Mouse (Mus musculus) adrenal gland, postnatal 4 days (tissue): ENCODE results near the gene Rcbtb2. TPM values are rescaled to one million over a fixed set of nuclear protein-coding genes. Genes with fewer than 3 reads are reported as not detected.
"Not testable (repeated sequence)": the region's sequence is repeated elsewhere in the genome, so short reads cannot be mapped to it uniquely, and the experiment has no call there.

ENCODE experiments used
- DNase-seq, 2 experiments: peaks; one replicate each; pipeline ENCODE4 v3.0.0; 2021 to 2022; ENCODE audit warnings: low spot score in 2 of 2, mixed read lengths in 2 of 2
- total RNA-seq, 2 experiments: library from RNA; stranded (reverse); gene quantifications; 2 replicates each; pipeline ENCODE4 v1.2.3; 2021

Rcbtb2 gene
- total RNA-seq, 2 experiments from 2014 or later = 47.0 to 48.8 TPM

GRCm38 (mm10) chr14:73114952-73115351, 7.9 kb upstream of the Rcbtb2 start:
- DNase-seq = not testable (repeated sequence)

GRCm38 (mm10) chr14:73116301-73116700, 6.5 kb upstream of the Rcbtb2 start:
- DNase-seq = no peak

- DNase-seq = no peak
These were observed 5.9 kb upstream of the Rcbtb2 start for GRCm38 (mm10) chr14:73116938-73117337.

GRCm38 (mm10) chr14:73117411-73118392, 5.1 kb upstream of the Rcbtb2 start:
- no peak for DNase-seq

- no peak for DNase-seq
These were observed 4.1 kb upstream of the Rcbtb2 start for GRCm38 (mm10) chr14:73118482-73119347.

GRCm38 (mm10) chr14:73119459-73119858, 3.4 kb upstream of the Rcbtb2 start:
- DNase-seq = no peak

- DNase-seq = no peak
These were observed 2.9 kb upstream of the Rcbtb2 start for GRCm38 (mm10) chr14:73119966-73120365.

GRCm38 (mm10) chr14:73122211-73122922, 470 bp upstream of the Rcbtb2 start:
- DNase-seq = no peak

GRCm38 (mm10) chr14:73123381-73123780, 544 bp downstream of the Rcbtb2 start:
- DNase-seq = no peak

GRCm38 (mm10) chr14:73123786-73124185, 949 bp downstream of the Rcbtb2 start:
- DNase-seq = no peak

- DNase-seq = no peak
These were observed 7.7 kb downstream of the Rcbtb2 start for GRCm38 (mm10) chr14:73130519-73130918.

- DNase-seq = no peak
These were observed 9.1 kb downstream of the Rcbtb2 start for GRCm38 (mm10) chr14:73131856-73132410.

- no peak for DNase-seq
These were observed 9.9 kb downstream of the Rcbtb2 start for GRCm38 (mm10) chr14:73132731-73133130.

GRCm38 (mm10) chr14:73137234-73137633, 14.4 kb downstream of the Rcbtb2 start:
- DNase-seq = no peak

GRCm38 (mm10) chr14:73138483-73138882, 15.6 kb downstream of the Rcbtb2 start:
- no peak for DNase-seq

GRCm38 (mm10) chr14:73139866-73140265, 17.0 kb downstream of the Rcbtb2 start:
- DNase-seq = no peak

- DNase-seq = no peak
These were observed 19.0 kb downstream of the Rcbtb2 start for GRCm38 (mm10) chr14:73141800-73142199.

- no peak for DNase-seq
These were observed 19.6 kb downstream of the Rcbtb2 start for GRCm38 (mm10) chr14:73142421-73142895.

- DNase-seq = peak; percentile 65 to 67
These were observed 20.3 kb downstream of the Rcbtb2 start for GRCm38 (mm10) chr14:73142896-73143709.
